Mouse (Mus musculus) kidney, embryonic 14.5 days (tissue): ENCODE measurements around the gene Hemk1. TPM values are rescaled to one million over a fixed set of nuclear protein-coding genes. Genes with fewer than 3 reads are reported as not detected.

ENCODE experiments used
- ATAC-seq: fragments of 200-750 bp; cut with Nextera tagmentation; 2 replicates; pipeline ENCODE4 v1.8.0; 2017; ENCODE audit warnings: moderate number of reproducible peaks, mild to moderate bottlenecking, moderate TSS enrichment, moderate library complexity; ENCODE audit not compliant: low FRiP score, low TSS enrichment
- H3K27ac ChIP-seq: fragments of 300-500 bp; sonication (generic); 2 replicates; pipeline ENCODE4 v1.5.1; 2014; ENCODE audit warnings: low read depth, mild to moderate bottlenecking, low read length, moderate library complexity, mixed read lengths
- H3K27me3 ChIP-seq: fragments of 300-500 bp; sonication (generic); 2 replicates; pipeline ENCODE4 v1.6.1; 2014; ENCODE audit warnings: mild to moderate bottlenecking, low read length; ENCODE audit not compliant: control insufficient read depth, insufficient read depth
- H3K36me3 ChIP-seq: fragments of 300-500 bp; sonication (generic); 2 replicates; pipeline ENCODE4 v1.6.1; 2014; ENCODE audit warnings: low read length, mixed read lengths; ENCODE audit not compliant: control insufficient read depth, insufficient read depth
- H3K4me1 ChIP-seq: fragments of 300-500 bp; sonication (generic); 2 replicates; pipeline ENCODE4 v1.6.1; 2014; ENCODE audit warnings: low read length, mixed read lengths; ENCODE audit not compliant: control insufficient read depth, insufficient read depth
- H3K4me2 ChIP-seq: fragments of 300-500 bp; sonication (generic); replicated peaks from 2 replicates; pipeline ENCODE4 v1.6.1; 2014; ENCODE audit warnings: low read depth, mild to moderate bottlenecking, low read length
- H3K4me3 ChIP-seq: fragments of 300-500 bp; sonication (generic); 2 replicates; pipeline ENCODE4 v1.5.1; 2014; ENCODE audit warnings: mild to moderate bottlenecking, low read length
- H3K9ac ChIP-seq: fragments of 300-500 bp; sonication (generic); 2 replicates; pipeline ENCODE4 v1.6.1; 2014; ENCODE audit warnings: low read depth, mild to moderate bottlenecking, low read length, moderate library complexity
- H3K9me3 ChIP-seq: fragments of 300-500 bp; sonication (generic); 2 replicates; pipeline ENCODE4 v1.6.1; 2016; ENCODE audit warnings: low read length; ENCODE audit not compliant: control insufficient read depth
- WGBS: fragments of 180-500 bp; shearing (Covaris S2); extraction: QIAGEN DNeasy Blood & Tissue Kit; methylation state at CpG from one replicate; pipeline ENCODE4 v1.1.7; 2014; 5-methylcytosine and 5-hydroxymethylcytosine counted together
- polyA plus RNA-seq: library from polyadenylated mRNA; unstranded; fragments of >200 nt; fragmentation: Nextera tagmentation; extraction: Ambion mirVana; gene quantifications from 2 replicates; pipeline ENCODE4 v1.2.1, GENCODE M21; 2014

Hemk1 gene
- polyA plus RNA-seq, 1 experiment from 2014 or later: 11.3 TPM

- no peak overlapping the region for H3K4me3 ChIP-seq
- 81% methylated on average over 9 of the region's 9 CpGs for WGBS
- H3K4me2 ChIP-seq: no peak overlapping the region
- no peak overlapping the region for H3K9ac ChIP-seq
- H3K36me3 ChIP-seq: peaks cover 16% of the 10 kb centered on the region; the same call in 1 of the 2 replicates
- no peaks in the 10 kb centered on the region for H3K27me3 ChIP-seq
- no peak for ATAC-seq
- H3K4me1 ChIP-seq: peaks cover 12% of the 10 kb centered on the region
- H3K9me3 ChIP-seq: no peaks in the 10 kb centered on the region
- no peak overlapping the region for H3K27ac ChIP-seq
Observed at GRCm38 (mm10) chr9:107303121-107303820, 34.9 kb downstream of the Hemk1 start.

GRCm38 (mm10) chr9:107302592-107302991 lies 35.6 kb downstream of the Hemk1 start:
- Histone ChIP-seq H3K9ac (no peak overlapping the region), H3K4me1 (peaks cover 10% of the 10 kb centered on the region), H3K4me2 (no peak overlapping the region), H3K9me3 (no peaks in the 10 kb centered on the region), H3K4me3 (no peak overlapping the region), H3K27me3 (no peaks in the 10 kb centered on the region), H3K36me3 (peaks cover 16% of the 10 kb centered on the region; the same call in 1 of the 2 replicates), H3K27ac (no peak overlapping the region)
- 74% methylated on average over 7 of the region's 7 CpGs for WGBS
- ATAC-seq: no peak

- WGBS: 87% methylated on average over 17 of the region's 17 CpGs
- no peak for ATAC-seq
- Histone ChIP-seq H3K4me3 (no peak overlapping the region), H3K4me1 (peaks cover 5% of the 10 kb centered on the region; the same call in 1 of the 2 replicates), H3K9ac (no peak overlapping the region), H3K4me2 (no peak overlapping the region), H3K27ac (no peak overlapping the region), H3K36me3 (peaks cover 16% of the 10 kb centered on the region; the same call in 1 of the 2 replicates), H3K9me3 (no peaks in the 10 kb centered on the region), H3K27me3 (no peaks in the 10 kb centered on the region)
Observed at GRCm38 (mm10) chr9:107301554-107302331, 36.4 kb downstream of the Hemk1 start.

- Histone ChIP-seq H3K9me3 (no peaks in the 10 kb centered on the region), H3K4me2 (no peak overlapping the region), H3K27ac (no peak overlapping the region), H3K36me3 (peaks cover 16% of the 10 kb centered on the region; the same call in 1 of the 2 replicates), H3K4me1 (peaks cover 8% of the 10 kb centered on the region; the same call in 1 of the 2 replicates), H3K4me3 (no peak overlapping the region), H3K27me3 (peaks cover 2% of the 10 kb centered on the region; the same call in 1 of the 2 replicates), H3K9ac (no peak overlapping the region)
- no peak for ATAC-seq
- 89% methylated on average over 30 of the region's 30 CpGs for WGBS
Observed at GRCm38 (mm10) chr9:107300224-107300973, 37.8 kb downstream of the Hemk1 start.

- WGBS: 87% methylated on average over 7 of the region's 7 CpGs
- no peak overlapping the region for H3K4me2 ChIP-seq
Observed at GRCm38 (mm10) chr9:107299783-107300182, 38.4 kb downstream of the Hemk1 start.

GRCm38 (mm10) chr9:107298876-107299275 lies 39.3 kb downstream of the Hemk1 start:
- H3K9ac ChIP-seq: no peak overlapping the region
- no peak overlapping the region for H3K27ac ChIP-seq
- ATAC-seq: no peak
- H3K4me1 ChIP-seq: peaks cover 8% of the 10 kb centered on the region; the same call in 1 of the 2 replicates
- 82% methylated on average over 6 of the region's 6 CpGs for WGBS
- no peaks in the 10 kb centered on the region for H3K9me3 ChIP-seq
- H3K4me2 ChIP-seq: no peak overlapping the region
- peaks cover 4% of the 10 kb centered on the region; the same call in 1 of the 2 replicates for H3K27me3 ChIP-seq
- peaks cover 16% of the 10 kb centered on the region; the same call in 1 of the 2 replicates for H3K36me3 ChIP-seq
- H3K4me3 ChIP-seq: no peak overlapping the region

More at GRCm38 (mm10) chr9:107299783-107300182, 38.4 kb downstream of the Hemk1 start:
- H3K27me3 ChIP-seq: peaks cover 4% of the 10 kb centered on the region; the same call in 1 of the 2 replicates
- no peak overlapping the region for H3K9ac ChIP-seq
- no peak for ATAC-seq
- no peak overlapping the region for H3K4me3 ChIP-seq
- no peak overlapping the region for H3K27ac ChIP-seq
- H3K9me3 ChIP-seq: no peaks in the 10 kb centered on the region
- peaks cover 16% of the 10 kb centered on the region; the same call in 1 of the 2 replicates for H3K36me3 ChIP-seq
- peaks cover 8% of the 10 kb centered on the region; the same call in 1 of the 2 replicates for H3K4me1 ChIP-seq

- WGBS: 88% methylated on average over 8 of the region's 8 CpGs
- H3K9ac ChIP-seq: no peak overlapping the region
- no peaks in the 10 kb centered on the region for H3K9me3 ChIP-seq
- no peak for ATAC-seq
- H3K4me3 ChIP-seq: peak overlapping the region; percentile 65; the same call in 1 of the 2 replicates
- peaks cover 16% of the 10 kb centered on the region; the same call in 1 of the 2 replicates for H3K36me3 ChIP-seq
- H3K27me3 ChIP-seq: peaks cover 6% of the 10 kb centered on the region; the same call in 1 of the 2 replicates
- peak overlapping the region; percentile 75; the same call in 1 of the 2 replicates for H3K4me2 ChIP-seq
- H3K27ac ChIP-seq: no peak overlapping the region
- H3K4me1 ChIP-seq: peaks cover 8% of the 10 kb centered on the region; the same call in 1 of the 2 replicates
Observed at GRCm38 (mm10) chr9:107298059-107298780, 39.9 kb downstream of the Hemk1 start.

- no peak for ATAC-seq
- Histone ChIP-seq H3K4me1 (peaks cover 8% of the 10 kb centered on the region; the same call in 1 of the 2 replicates), H3K9ac (peak overlapping the region; percentile 58; the same call in 1 of the 2 replicates), H3K9me3 (no peaks in the 10 kb centered on the region), H3K4me3 (peak overlapping the region; percentile 65), H3K4me2 (peak overlapping the region; percentile 75), H3K36me3 (peaks cover 16% of the 10 kb centered on the region; the same call in 1 of the 2 replicates), H3K27me3 (peaks cover 9% of the 10 kb centered on the region; the same call in 1 of the 2 replicates), H3K27ac (no peak overlapping the region)
- 93% methylated on average over 4 of the region's 4 CpGs for WGBS
Observed at GRCm38 (mm10) chr9:107297658-107298057, 40.5 kb downstream of the Hemk1 start.
